Mouse (Mus musculus) lung, embryonic 16.5 days (tissue): ENCODE results near the gene Hspa1b. TPM values are rescaled to one million over a fixed set of nuclear protein-coding genes. Genes with fewer than 3 reads are reported as not detected.
"Not testable (repeated sequence)": the region's sequence is repeated elsewhere in the genome, so short reads cannot be mapped to it uniquely, and the experiment has no call there.

Source experiments
- ATAC-seq: fragments of 200-750 bp; cut with Nextera tagmentation; 2 replicates; pipeline ENCODE4 v1.8.0; 2017; ENCODE audit warnings: low read depth, mild to moderate bottlenecking, moderate library complexity
- H3K27ac ChIP-seq: fragments of 300-500 bp; sonication (generic); 2 replicates; pipeline ENCODE4 v1.5.1; 2014; ENCODE audit warnings: mild to moderate bottlenecking, control low read depth, low read length
- H3K27me3 ChIP-seq: fragments of 300-500 bp; sonication (generic); 2 replicates; pipeline ENCODE4 v1.6.1; 2014; ENCODE audit warnings: low read depth, low read length, mixed read lengths; ENCODE audit not compliant: control insufficient read depth, insufficient read depth
- H3K36me3 ChIP-seq: fragments of 300-500 bp; sonication (generic); 2 replicates; pipeline ENCODE4 v1.6.1; 2014; ENCODE audit warnings: low read length; ENCODE audit not compliant: control insufficient read depth, insufficient read depth
- H3K4me1 ChIP-seq: fragments of 300-500 bp; sonication (generic); replicated peaks from 2 replicates; pipeline ENCODE4 v1.6.1; 2014; ENCODE audit warnings: low read length, mixed read lengths; ENCODE audit not compliant: control insufficient read depth, insufficient read depth
- H3K4me2 ChIP-seq: fragments of 300-500 bp; sonication (generic); 2 replicates; pipeline ENCODE4 v1.6.1; 2014; ENCODE audit warnings: low read depth, low read length, control low read depth
- H3K4me3 ChIP-seq: fragments of 300-500 bp; sonication (generic); 2 replicates; pipeline ENCODE4 v1.5.1; 2014; ENCODE audit warnings: mild to moderate bottlenecking, low read length, control low read depth
- H3K9ac ChIP-seq: fragments of 300-500 bp; sonication (generic); 2 replicates; pipeline ENCODE4 v1.6.1; 2014; ENCODE audit warnings: low read length, control low read depth
- H3K9me3 ChIP-seq: fragments of 300-500 bp; sonication (generic); 2 replicates; pipeline ENCODE4 v1.6.1; 2016; ENCODE audit warnings: low read length; ENCODE audit not compliant: control insufficient read depth
- WGBS: fragments of 180-500 bp; shearing (Covaris S2); extraction: QIAGEN DNeasy Blood & Tissue Kit; methylation state at CpG from one replicate; pipeline ENCODE4 v1.1.7; 2014; 5-methylcytosine and 5-hydroxymethylcytosine counted together
- polyA plus RNA-seq: library from polyadenylated mRNA; unstranded; fragments of >200 nt; fragmentation: Nextera tagmentation; extraction: Ambion mirVana; gene quantifications from 2 replicates; pipeline ENCODE4 v1.2.1, GENCODE M21; 2015

Gene Hspa1b
- polyA plus RNA-seq, 1 experiment from 2014 or later = 0.10 TPM

DNA sequence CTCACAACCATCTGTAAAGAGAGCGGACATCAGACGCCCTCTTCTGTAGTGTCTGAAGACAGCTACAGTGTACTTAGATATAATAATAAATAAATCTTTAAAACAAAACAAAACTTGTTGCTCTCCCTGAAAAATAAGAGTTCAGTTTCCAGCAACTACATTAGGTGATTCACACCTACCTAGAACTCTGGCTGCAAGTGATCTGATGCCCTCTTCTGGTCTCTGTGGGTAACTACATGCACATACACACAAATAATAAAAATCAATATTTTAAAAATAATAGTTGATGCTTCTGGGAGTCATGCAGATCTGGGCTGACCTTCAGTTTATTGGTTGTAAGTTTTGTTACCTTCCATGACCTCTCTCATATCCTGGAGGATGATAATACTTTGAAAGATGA is 25.2 kb upstream of the Hspa1b start:
- H3K4me1 ChIP-seq = peaks cover 9% of the 10 kb centered on the region
- ATAC-seq = no peak
- 82% methylated on average over 2 of the region's 2 CpGs for WGBS

DNA sequence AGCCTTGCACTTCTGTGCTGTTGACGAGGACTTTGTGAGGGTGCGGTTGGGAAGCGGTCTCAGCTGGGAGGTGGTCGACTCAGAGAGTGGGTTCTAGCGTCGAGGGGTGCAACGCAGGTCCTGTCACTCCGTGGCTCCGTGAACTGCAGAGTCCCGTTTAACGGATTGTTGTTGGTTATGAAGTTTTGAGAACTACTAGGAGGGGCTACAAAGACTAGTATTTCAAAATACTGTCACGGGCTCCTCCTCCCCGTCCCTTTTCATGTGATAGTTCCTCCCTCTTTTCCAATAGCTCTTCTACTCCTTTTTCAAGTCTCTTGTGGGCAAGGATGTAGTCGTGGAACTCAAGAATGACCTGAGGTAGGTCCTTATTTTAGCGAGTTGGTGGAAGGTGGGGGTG is 23.3 kb upstream of the Hspa1b start:
- Histone ChIP-seq H3K36me3 (peaks cover 15% of the 10 kb centered on the region), H3K4me1 (peaks cover 9% of the 10 kb centered on the region), H3K27ac (peak overlapping the region; percentile 98), H3K4me3 (peak overlapping the region; percentile 76), H3K9me3 (no peaks in the 10 kb centered on the region), H3K9ac (peak overlapping the region; percentile 96), H3K4me2 (peak overlapping the region; percentile 77), H3K27me3 (no peaks in the 10 kb centered on the region)
- ATAC-seq = peak; percentile 39
- under 1% methylated on average over 15 of the region's 15 CpGs for WGBS

More for the DNA sequence above, 25.2 kb upstream of the Hspa1b start:
- Histone ChIP-seq H3K27ac (no peak overlapping the region), H3K27me3 (no peaks in the 10 kb centered on the region), H3K9ac (no peak overlapping the region), H3K4me2 (no peak overlapping the region), H3K4me3 (no peak overlapping the region), H3K36me3 (peaks cover 15% of the 10 kb centered on the region), H3K9me3 (no peaks in the 10 kb centered on the region)

- Histone ChIP-seq H3K9me3 (no peaks in the 10 kb centered on the region), H3K4me3 (peak within 1 kb of the TSS; percentile 76), H3K27me3 (no peaks in the 10 kb centered on the region), H3K36me3 (peaks cover 15% of the 10 kb centered on the region), H3K4me1 (peaks cover 9% of the 10 kb centered on the region), H3K9ac (peak within 1 kb of the TSS; percentile 96), H3K27ac (peak within 1 kb of the TSS; percentile 98), H3K4me2 (peak within 1 kb of the TSS; percentile 77)
- WGBS = under 1% methylated on average over 58 of the region's 58 CpGs
- ATAC-seq = peak; percentile 95
Measured at GRCm38 (mm10) chr17:34981690-34982180, 22.7 kb upstream of the Hspa1b start, which contains the start of gene Lsm2. Gene Lsm2 (plus strand): TSS chr17:34981862.

DNA sequence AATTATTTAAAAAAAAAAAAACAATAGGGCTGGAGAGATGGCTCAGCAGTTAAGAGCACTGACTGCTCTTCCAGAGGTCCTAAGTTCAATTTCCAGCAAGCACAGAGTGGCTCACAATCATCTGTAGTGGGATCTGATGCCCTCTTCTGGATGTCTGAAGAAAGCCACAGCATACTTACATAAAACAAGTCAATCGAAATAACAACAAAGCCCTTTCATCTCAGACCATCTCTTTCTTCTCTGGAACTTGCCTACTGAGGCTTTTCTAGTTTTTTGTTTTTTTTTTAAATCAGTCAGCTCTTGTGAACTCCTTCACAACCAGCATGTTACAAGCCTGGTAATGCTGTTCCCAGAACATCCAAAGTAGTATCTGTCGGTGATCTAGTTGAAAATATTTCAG is 21.6 kb upstream of the Hspa1b start:
- WGBS = 5% methylated on average over 2 of the region's 2 CpGs
- Histone ChIP-seq H3K36me3 (peaks cover 7% of the 10 kb centered on the region), H3K27ac (peak overlapping the region; percentile 98), H3K4me2 (peak overlapping the region; percentile 77), H3K27me3 (no peaks in the 10 kb centered on the region), H3K9me3 (no peaks in the 10 kb centered on the region), H3K4me3 (peak overlapping the region; percentile 76), H3K4me1 (peaks cover 9% of the 10 kb centered on the region), H3K9ac (peak overlapping the region; percentile 96)
- no peak for ATAC-seq

DNA sequence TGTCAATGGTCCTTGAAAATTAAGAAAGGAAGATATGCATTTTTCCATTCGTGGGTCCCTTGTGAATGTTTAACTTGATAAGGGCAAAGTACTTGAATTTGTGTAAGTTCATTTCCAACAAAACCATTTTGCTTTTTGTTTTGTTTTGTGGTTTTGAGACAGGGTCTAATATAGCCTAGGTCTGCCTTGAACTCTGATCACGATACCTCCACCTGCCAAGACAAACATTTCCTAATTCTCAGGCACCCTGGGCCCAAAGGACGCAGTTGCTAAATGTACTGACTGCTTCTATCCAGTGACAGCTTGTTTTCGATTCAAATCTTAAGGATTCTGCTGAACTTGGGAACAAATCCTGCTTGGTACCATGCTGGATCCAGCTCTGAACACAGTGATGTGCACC is 20.6 kb upstream of the Hspa1b start:
- Histone ChIP-seq H3K27me3 (no peaks in the 10 kb centered on the region), H3K4me1 (peaks cover 9% of the 10 kb centered on the region), H3K4me3 (no peak overlapping the region), H3K9me3 (no peaks in the 10 kb centered on the region), H3K9ac (no peak overlapping the region), H3K27ac (no peak overlapping the region), H3K36me3 (no peaks in the 10 kb centered on the region), H3K4me2 (no peak overlapping the region)
- 88% methylated on average over 4 of the region's 4 CpGs for WGBS
- no peak for ATAC-seq

GRCm38 (mm10) chr17:34978239-34978638 is 19.2 kb upstream of the Hspa1b start:
- Histone ChIP-seq H3K9me3 (no peaks in the 10 kb centered on the region), H3K36me3 (no peaks in the 10 kb centered on the region), H3K4me3 (no peak overlapping the region), H3K27ac (no peak overlapping the region), H3K9ac (no peak overlapping the region), H3K27me3 (no peaks in the 10 kb centered on the region), H3K4me1 (peaks cover 9% of the 10 kb centered on the region), H3K4me2 (no peak overlapping the region)
- ATAC-seq = no peak
- WGBS = 84% methylated on average over 27 of the region's 27 CpGs

- no peaks in the 10 kb centered on the region for H3K27me3 ChIP-seq
- no peaks in the 10 kb centered on the region for H3K36me3 ChIP-seq
- H3K4me1 ChIP-seq = peaks cover 7% of the 10 kb centered on the region
- no peak for ATAC-seq
- no peaks in the 10 kb centered on the region for H3K9me3 ChIP-seq
- 92% methylated on average over 20 of the region's 20 CpGs for WGBS
- H3K4me2 ChIP-seq = no peak overlapping the region
- no peak overlapping the region for H3K9ac ChIP-seq
- no peak overlapping the region for H3K4me3 ChIP-seq
- H3K27ac ChIP-seq = no peak overlapping the region
Measured at GRCm38 (mm10) chr17:34977000-34977399, 18.0 kb upstream of the Hspa1b start.

DNA sequence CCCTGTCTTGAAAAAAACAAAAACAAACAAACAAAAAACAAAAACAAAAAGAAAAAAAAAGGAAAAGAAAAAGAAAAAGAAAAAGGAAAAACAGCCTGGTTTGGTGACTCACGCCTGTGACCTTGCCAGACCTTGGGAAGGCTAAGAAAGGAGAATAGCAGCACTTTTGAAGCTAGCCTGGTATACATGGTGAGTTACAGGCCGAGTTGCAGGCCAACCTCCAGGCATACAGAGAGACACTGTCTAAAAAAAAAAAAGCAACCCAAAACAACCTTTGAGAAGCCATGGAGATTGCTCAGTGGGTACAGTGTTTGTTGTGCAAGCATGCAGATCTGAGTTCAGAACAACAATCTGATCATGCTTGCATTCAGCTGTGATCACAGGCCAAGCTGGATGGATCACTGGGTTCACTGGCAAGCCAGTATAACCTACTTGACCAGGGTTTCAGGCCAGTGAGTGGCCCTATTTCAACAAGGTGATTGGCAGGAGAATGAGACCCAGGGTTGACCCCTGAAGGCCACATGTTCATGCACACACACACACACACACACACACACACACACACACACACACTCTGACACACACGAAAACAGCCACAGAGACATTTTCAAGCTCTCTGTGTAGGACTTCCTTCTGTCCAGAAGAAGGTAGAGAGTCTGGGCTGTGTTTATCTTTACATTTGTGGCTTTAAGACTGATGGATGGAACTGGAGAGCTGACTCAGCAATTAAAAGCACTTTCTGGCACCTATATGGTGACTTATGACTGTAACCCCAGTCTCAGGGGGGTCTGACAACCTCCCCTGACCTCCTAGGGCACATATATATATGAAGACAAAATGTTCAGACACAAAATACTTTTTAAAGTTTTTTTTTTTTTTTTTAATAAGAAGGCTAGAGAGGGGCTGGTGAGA is 16.8 kb upstream of the Hspa1b start:
- no peak overlapping the region for H3K9ac ChIP-seq
- H3K4me1 ChIP-seq = peaks cover 4% of the 10 kb centered on the region
- ATAC-seq = no peak
- H3K4me2 ChIP-seq = no peak overlapping the region
- no peak overlapping the region for H3K4me3 ChIP-seq
- H3K27ac ChIP-seq = no peak overlapping the region
- H3K36me3 ChIP-seq = no peaks in the 10 kb centered on the region
- 75% methylated on average over 3 of the region's 3 CpGs for WGBS
- no peaks in the 10 kb centered on the region for H3K9me3 ChIP-seq
- no peaks in the 10 kb centered on the region for H3K27me3 ChIP-seq

- peak within 1 kb of the TSS; percentile 63 for H3K27ac ChIP-seq
- H3K4me2 ChIP-seq = peak within 1 kb of the TSS; percentile 82
- H3K4me3 ChIP-seq = peak within 1 kb of the TSS; percentile 53
- under 1% methylated on average over 29 of the region's 33 CpGs for WGBS
- H3K9ac ChIP-seq = peak within 1 kb of the TSS; percentile 35; the same call in 1 of the 2 replicates
- not testable (repeated sequence) for H3K36me3 ChIP-seq, H3K9me3 ChIP-seq, H3K4me1 ChIP-seq
- ATAC-seq = peak; percentile 97
- peaks cover 27% of the 10 kb centered on the region for H3K27me3 ChIP-seq
Measured at GRCm38 (mm10) chr17:34972069-34972749, 13.2 kb upstream of the Hspa1b start, which contains the start of the genes Hspa1a and Hspa1l. Gene Hspa1a (minus strand): TSS chr17:34972156. Gene Hspa1l (plus strand): TSS chr17:34972703.
